Mouse (Mus musculus): ENCODE data around the gene Gstm6.

Gstm6 gene

DNA sequence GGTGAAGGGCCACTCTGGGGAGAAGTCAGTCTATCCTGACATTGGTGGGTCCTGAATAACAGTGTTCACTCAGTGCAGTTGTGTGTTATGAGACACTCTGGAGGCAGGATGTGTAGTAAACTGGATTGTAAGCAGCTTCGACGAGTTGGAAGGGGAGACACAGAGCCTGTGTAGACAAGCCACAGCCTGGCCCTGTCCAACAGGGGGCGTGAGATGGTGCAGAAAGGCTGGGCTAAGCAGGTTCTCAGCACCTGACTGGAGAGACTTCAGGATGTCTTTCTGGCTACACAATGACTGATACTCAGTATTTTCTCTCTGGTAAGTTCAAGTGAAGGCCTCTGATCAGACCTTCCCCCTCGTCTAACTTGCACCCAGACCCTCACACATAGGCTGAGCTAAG lies 2.2 kb upstream of the Gstm6 start:
- no peak for DNase-seq (ENCODE audit: extremely low read depth, insufficient read length, low spot score)

DNA sequence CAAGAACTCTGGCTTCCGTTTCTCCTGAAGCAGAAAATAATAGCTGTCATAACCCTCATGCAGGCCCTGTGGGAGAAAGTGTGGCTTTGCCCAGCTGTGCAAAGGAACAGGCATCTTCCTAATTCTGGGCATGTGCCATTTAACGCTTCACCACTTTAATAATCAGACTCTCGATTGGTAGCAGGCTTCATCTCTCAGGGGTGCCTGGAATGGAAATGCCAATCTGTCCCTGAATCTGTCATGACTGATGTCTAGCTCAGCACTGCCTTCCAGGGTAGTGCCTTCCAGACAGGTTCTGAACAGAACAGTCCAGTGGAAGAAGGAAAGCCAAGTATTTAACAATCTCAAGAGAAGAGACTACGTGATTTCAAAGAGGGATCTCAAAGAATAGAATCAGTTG lies 2.3 kb downstream of the Gstm6 start:
- DNase-seq (ENCODE audit: extremely low read depth, insufficient read length, low spot score): no peak

DNA sequence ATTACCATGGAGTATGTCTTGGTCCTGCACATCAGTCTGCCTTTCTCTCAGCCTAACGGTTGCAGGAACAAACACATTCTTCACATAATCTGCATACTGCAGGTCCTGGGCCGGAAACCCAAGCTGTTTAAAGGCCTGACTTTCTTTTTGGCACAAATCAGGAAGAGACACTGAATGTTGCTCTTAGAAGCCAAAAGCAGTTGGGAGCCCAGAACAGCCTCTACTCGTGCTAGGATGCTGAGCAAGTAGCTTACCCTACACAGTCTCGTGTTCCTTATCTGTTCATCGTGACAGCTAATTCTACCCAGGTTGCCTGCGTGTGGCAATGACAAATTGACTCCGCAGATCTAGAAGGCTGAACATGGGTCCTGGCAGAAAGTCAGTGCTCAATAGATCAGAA lies 3.0 kb downstream of the Gstm6 start:
- DNase-seq (ENCODE audit: extremely low read depth, insufficient read length, low spot score): no peak

DNA sequence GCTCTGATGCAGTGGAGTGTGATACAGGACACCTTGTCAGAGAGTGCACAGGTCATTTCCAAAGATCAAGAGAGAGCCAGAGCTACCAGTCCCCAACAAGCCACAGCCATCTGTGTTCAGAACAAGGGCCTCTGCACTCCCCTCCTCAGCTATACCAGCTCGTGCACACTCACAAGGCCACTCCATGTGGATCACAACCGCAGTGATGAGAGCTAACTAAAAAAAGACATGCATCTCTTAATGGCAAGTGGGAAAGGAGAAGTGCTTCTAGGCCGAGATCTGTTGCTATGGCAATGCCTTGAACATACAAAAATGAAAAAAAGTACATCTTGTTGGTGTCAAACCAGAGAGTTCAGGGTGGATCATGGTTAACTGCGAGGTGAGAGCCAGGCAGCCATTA lies 3.7 kb downstream of the Gstm6 start:
- DNase-seq (ENCODE audit: extremely low read depth, insufficient read length, low spot score): no peak

DNA sequence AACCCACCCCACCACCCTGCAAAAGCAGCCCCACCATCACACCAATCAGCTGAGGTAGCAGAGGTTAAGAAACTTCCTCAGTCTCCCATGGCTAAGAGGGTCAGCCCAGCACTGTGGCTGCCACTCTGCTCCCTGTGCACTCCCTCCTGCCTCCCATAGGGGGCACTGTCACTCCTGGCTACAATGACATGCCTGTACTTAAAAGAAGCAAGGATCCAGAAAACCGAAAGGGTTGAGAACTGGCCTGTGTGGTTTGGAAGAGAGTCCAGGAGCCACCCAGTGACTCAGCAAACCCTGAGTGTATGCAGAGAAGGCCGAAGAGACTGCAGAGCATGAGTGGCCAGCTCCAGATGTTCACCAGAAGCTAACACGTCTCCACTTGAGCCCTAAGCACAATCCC lies 4.1 kb downstream of the Gstm6 start:
- peak; percentile 81 for DNase-seq (ENCODE audit: extremely low read depth, insufficient read length, low spot score)

DNA sequence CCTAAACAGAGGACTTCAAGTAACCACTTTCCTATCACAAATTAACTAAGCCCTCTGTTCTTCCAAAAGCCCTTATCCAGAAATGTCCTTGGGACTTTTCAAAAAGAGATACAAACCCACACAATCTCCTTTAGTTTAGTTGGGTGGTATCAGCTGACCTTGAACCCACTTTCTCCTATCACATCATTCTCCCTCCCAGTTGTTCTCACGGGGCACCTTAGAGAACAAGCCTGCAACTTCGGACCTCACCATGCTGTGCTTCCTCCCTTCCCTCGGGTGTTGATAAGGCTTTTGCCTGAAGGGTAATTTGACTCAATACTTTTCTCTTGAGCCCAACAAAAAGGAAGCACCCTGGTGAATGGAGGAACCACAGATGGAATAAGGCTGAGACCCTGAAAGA lies 7.7 kb downstream of the Gstm6 start:
- DNase-seq (ENCODE audit: extremely low read depth, insufficient read length, low spot score): no peak

DNA sequence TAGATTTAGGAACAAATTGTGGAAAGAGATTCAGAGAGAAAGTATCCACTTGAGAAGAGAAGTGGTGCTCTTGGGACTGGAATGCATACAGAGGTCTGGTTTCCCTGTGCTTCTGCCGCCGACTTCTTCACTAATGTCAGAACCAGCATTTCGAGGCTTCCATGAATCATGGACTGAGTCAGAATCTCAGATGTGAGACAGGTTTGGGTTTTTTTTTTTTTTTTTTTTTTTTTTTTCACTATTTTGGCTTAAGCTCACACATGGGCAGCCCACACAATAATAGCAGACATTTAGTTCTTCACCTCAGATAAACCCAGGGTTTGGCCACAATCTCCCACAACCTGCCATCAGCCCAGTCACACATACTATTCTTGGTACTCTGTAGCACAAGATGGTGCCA lies 8.3 kb downstream of the Gstm6 start:
- no peak for DNase-seq (ENCODE audit: extremely low read depth, insufficient read length, low spot score)

DNA sequence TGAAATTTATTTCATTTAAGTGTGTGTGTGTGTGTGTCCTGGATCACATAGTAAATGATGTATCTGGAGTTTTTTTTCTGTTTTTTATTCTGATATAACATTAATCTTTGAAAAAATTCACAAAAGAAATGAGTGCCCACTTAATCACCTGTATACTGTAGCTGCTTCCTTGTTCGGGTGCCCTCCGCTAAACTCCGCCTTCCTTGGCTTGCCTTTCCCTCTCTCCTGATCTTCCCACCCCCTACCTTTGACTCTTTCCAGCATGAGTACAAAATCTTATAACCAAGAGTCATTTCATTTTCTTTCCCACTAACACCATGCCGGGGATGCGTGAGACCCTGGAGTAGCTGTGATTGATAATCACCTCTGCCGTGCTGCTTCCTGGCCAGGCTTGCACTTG lies 11.4 kb downstream of the Gstm6 start:
- no peak for DNase-seq (ENCODE audit: extremely low read depth, insufficient read length, low spot score)

DNA sequence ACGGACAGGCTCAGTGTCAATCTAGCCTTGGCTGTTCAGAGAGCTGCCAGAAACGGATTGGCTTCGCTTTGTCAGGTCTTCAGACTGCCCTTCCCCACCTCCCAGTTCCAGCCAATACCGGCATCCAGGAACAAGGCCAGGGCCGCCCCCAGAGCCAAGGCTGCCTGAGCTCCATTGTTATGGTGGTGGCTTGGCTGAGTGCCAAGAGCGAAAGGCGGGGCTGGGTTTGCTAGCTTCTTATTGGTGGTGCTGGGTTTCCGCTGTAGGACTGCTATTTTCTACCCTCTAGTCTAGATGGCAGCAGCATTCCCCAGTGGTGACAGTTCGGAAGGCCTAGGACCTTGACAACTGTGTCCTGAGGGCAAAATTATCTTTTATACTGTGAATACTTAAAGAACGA lies 11.9 kb downstream of the Gstm6 start, which contains the start of gene Gstm7:
Gene Gstm7 (minus strand): TSS at position 148 of the 400 bp plus-strand sequence.
- peak; percentile 90 for DNase-seq (ENCODE audit: extremely low read depth, insufficient read length, low spot score)

DNA sequence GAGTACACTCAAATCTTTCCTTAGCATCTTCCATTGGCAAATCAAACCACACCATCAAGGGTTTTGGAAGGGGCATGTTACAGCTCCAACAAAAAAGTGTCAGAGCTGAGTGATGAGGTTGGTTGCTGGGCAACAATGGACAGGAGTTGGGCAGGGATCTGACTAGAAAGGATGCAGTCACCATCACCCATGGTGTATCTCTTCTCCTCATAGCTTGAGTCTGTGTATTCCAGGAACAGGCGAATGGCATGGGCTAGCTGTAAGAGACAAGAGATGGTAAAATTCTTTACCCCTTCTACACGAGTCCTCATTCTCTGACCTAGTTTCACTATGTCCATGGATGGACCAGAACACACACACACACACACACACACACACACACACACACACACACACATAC lies 12.4 kb downstream of the Gstm6 start:
- no peak for DNase-seq (ENCODE audit: extremely low read depth, insufficient read length, low spot score)

DNA sequence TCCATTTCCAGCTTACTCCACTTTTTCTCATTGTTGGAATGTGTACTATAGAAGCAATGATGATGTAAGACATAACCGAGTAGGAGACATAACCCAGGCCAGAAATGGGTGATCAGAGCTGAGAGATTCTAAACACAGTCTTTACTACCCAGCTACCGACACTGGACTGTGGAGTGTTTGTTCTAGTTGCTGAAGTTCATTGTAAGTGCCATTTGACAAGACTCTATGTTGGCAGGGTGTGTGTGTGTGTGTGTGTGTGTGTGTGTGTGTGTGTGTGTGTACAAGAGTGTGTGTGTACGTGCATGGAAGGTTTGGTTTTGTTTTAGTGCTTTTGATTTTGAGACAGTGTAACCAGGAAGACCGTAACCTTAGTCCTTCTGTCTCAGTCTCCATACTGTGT lies 13.8 kb downstream of the Gstm6 start:
- DNase-seq (ENCODE audit: extremely low read depth, insufficient read length, low spot score): no peak

DNA sequence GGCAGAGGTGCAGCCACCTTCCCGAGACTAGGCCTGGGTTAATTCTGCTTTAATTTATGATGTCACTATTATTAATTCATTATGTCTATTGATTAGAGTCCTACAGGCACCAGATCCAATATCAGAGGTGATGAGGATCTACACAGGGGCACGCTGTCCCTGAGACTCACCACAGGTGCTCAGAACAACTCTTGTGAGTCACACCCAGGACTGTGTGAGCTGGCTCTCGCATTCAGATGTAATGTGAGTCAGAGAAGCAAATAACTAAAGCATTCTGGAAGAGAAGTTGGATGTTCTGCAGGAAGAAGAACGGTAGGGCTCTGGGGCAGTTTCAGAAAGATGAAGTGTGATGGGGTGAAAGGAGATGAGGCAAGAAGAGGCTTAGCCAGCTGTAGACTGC lies 14.3 kb downstream of the Gstm6 start:
- no peak for DNase-seq (ENCODE audit: extremely low read depth, insufficient read length, low spot score)

DNA sequence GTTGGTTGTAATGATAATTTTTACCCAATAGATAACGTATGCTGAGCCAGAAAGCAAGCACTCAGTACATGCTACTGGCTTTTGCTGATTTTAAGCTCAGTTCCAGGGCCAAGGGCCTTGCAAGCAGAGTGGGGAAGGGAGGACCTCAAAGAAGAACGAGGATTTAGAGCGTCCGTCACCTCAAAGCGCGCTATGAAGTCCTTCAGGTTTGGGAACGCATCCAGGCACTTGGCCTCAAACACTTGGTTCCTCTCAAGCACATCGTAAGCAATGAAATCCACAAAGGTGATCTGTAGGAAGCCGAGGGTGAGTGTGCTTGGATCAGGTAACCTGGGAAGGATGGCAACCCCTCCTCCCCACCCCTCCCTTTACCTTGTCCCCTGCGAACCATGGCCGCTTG lies 14.9 kb downstream of the Gstm6 start:
- no peak for DNase-seq (ENCODE audit: extremely low read depth, insufficient read length, low spot score)

DNA sequence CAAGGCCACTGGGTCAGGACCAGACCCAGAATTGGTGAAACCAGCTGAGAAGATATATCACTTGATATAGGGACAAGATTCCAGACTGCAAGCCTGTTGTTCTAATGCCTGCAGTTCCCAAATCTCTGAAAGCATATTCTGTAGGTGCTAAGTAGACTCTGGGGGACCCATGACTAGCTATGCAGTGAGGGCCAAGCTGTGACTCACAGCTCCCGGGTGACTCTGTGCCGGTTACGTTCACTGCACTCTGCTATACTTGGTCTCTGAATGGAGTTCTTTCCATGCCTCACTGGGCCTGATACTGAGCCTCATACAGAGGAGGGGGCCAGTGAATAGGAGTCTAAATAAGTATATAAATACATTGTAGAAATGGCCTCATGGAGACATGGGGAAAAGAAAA lies 15.7 kb downstream of the Gstm6 start:
- no peak for DNase-seq (ENCODE audit: extremely low read depth, insufficient read length, low spot score)

DNA sequence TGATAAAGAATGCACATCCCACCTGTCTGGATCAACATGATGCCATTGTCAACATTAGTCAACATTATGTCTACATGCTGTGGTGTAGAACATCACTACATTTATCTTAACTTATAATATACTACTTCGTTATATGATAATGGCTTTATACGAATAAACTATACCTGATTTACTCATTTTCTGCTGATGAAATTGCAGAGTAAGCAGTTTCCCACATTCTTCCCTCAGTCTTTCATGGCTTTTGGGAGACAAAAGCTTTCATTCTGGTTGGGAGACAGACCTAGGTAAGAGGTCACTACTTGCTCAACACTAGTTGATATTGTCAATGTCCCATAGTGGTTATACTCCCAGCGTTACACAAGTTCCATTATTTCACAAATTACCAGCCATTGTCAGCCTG lies 18.2 kb downstream of the Gstm6 start:
- no peak for DNase-seq (ENCODE audit: extremely low read depth, insufficient read length, low spot score)

DNA sequence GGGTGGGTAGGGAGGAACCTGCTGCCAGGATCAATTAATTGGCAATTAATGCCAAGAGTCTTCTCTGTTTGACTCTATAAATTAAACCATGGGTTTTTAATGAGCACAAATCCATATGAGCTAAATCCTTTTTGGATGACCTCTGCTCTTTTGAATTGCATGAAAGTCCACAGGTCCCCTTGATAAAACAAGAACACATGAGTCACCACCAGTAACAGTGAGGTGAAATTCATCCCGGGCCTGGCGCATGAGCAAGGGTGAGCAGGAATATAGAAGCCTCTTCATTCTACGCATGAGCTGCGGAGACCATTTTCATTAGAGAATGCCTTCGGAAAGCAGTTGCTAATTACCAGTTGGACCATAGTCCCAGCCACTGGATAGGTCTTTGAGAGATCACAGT lies 23.2 kb downstream of the Gstm6 start:
- no peak for DNase-seq (ENCODE audit: extremely low read depth, insufficient read length, low spot score)

DNA sequence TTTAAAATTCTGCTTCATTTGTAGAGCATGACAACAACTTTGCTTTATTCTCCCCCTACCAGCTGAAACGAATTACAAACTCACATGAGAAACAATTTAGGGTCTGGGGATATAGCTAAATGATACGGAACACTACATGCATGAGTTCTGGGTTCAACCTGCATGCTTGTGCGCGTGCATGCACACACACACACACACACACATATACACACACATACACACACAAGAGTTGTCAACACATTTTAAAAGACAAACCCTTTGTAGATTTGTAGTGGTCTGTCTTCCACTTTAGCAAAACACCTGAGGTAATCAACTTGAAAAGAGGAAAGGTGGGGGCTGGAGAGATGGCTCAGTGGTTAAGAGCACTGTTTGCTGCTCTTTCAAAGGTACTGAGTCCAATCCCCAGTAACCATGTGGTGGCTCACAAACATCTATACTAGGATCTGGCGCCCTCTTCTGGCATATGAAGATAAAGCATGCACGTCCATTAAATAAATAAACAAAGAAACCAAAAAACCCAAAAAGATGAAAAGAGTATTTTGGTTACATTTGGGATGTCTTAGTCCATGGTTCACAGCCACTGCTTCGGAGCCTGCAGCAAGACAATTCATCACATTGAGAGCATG lies 25.7 kb downstream of the Gstm6 start:
- DNase-seq (ENCODE audit: extremely low read depth, insufficient read length, low spot score): no peak

DNA sequence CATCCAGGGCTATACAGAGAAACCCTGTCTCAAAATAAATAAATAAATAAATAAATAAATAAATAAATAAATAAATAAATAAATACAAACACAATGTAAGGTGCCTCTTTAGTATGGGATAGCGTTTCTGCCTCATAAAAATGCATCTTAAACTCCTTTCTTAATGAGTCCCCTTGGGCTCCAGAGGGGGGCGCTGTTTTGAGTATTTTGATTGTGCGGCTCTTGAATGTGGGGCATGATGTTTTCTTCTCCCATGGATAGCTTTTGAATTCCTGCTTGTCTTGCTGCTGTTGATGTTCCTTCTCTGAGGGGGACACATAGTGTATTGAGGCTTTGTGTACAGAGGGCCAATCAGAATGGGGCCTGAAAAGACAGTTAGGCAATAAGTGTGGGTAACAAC lies 26.5 kb downstream of the Gstm6 start:
- no peak for DNase-seq (ENCODE audit: extremely low read depth, insufficient read length, low spot score)

DNA sequence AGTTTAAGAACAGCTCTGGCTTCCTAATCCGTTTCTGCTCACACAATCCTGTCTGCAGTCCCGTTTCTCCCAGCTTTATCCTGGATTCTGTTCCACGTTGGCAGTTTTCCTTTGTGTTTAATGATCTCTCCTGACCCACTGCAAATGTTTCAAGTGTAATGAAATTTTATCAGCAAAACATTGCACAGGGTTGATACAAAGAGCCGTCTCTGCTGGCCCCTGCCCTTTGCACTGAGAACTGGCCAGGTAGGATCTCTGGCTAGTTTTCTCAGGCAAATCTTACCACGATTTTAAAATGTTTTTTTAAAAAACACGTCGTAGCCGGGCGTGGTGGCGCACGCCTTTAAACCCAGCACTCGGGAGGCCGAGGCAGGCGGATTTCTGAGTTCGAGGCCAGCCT lies 26.9 kb downstream of the Gstm6 start:
- no peak for DNase-seq (ENCODE audit: extremely low read depth, insufficient read length, low spot score)

DNA sequence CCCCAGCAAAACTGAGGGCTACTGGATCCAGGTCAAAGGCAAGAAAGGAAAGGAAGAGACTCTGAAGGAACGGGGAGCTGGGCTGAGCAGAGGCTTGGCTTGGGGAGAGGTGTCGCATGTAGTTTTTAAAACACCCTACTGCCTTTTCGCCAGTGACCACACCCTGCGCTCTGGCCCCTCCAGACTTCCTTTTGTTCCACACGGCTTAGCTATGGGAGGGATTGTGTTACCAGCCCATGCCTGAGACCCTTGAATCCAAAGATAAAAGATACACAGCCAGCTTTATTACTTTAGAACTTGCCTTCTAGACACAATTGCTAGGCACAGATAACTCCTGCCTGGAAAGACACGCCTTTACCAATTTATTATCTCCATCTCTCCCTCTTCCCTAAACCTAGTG lies 37.6 kb downstream of the Gstm6 start:
- no peak for DNase-seq (ENCODE audit: extremely low read depth, insufficient read length, low spot score)

DNA sequence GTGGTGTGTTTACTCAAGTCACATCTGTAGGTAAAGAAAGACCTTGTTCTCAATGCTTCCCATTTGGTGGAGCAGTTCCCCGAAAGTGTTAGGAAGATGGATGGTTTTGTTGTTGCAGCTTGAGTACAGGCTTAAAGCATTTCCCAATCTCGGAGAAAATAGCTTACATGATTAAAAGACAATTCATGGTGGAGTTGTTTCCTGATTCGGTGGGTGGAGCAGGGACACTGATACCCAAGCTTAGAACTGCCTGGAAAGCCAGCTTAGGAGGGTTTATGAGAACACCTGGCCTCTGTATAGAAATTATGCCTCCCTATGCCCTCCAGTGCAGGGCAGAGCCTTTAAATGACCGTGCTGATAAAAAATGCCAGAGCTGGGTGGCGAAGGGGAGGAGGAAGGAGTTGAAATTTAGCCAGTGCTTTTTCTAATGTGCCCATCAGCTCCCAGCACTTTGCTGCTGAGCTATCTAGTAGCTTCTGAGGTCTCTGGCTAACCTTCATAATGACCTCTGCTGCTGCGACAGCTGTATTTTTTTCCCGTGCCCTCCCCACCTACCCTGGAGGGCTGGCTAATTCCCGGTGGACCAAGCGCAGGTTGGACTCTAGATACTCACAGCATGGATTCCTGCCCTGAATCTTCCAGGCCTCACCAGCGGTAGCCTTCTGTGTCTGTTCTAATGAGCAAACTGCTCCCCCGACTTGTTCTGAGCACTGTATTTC lies 42.4 kb downstream of the Gstm6 start:
- no peak for DNase-seq (ENCODE audit: extremely low read depth, insufficient read length, low spot score)

DNA sequence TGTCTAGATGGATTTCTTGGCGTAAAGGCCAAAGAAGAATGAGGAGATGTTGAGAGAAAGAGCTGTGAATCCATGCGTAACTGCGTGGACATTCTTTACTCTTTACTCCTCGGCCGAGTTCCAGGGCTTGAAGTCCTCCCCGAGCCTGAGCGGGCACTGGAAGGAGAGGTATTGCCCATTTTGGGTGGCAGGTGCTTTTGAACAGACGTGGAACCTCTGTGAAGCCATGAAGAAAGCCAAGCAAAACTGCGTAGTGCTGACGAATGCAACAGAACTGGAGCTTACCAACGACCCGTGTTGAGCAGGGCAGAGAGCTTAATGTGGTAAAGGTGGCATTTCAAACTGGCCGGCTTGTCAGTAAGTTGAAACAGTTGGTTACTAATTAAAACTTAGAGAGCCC lies 44.9 kb downstream of the Gstm6 start:
- DNase-seq (ENCODE audit: extremely low read depth, insufficient read length, low spot score): no peak
